Mouse (Mus musculus) spleen, adult 2 months (tissue): Measurements from ENCODE around the gene Mgrn1. TPM values are rescaled to one million over a fixed set of nuclear protein-coding genes. Genes with fewer than 3 reads are reported as not detected.
A peak's percentile ranks its signal among the peaks of the same experiment; 100 is the strongest.

Experiments
- DNase-seq, 2 experiments: peaks; one replicate each; pipeline versions ENCODE4 v3.0.0 to v3.0.0-alpha.2; 2012 to 2021; ENCODE audit warnings: low spot score in 2 of 2, low read depth in 1 of 2
- H3K27ac ChIP-seq: fragments of 200-500 bp; 2 replicates; pipeline ENCODE4 v1.5.1; 2012; ENCODE audit warnings: low read length, inconsistent platforms; ENCODE audit not compliant: insufficient read depth
- H3K27me3 ChIP-seq: fragments of 200-500 bp; 2 replicates; pipeline ENCODE4 v1.6.1; 2012; ENCODE audit warnings: mild to moderate bottlenecking, moderate library complexity, low read length, inconsistent platforms; ENCODE audit not compliant: control insufficient read depth, insufficient read depth
- H3K36me3 ChIP-seq: fragments of 200-500 bp; 2 replicates; pipeline ENCODE4 v1.6.1; 2012; ENCODE audit warnings: mild to moderate bottlenecking, low read length, inconsistent platforms; ENCODE audit not compliant: control insufficient read depth, insufficient read depth
- H3K4me1 ChIP-seq: fragments of 200-500 bp; 2 replicates; pipeline ENCODE4 v1.6.1; 2011; ENCODE audit warnings: inconsistent platforms; ENCODE audit not compliant: control insufficient read depth, insufficient read depth, insufficient read length
- H3K4me3 ChIP-seq: fragments of 200-500 bp; 2 replicates; pipeline ENCODE4 v1.5.1; 2011; ENCODE audit warnings: mild to moderate bottlenecking, inconsistent platforms; ENCODE audit not compliant: insufficient read depth, insufficient read length; ENCODE audit errors: extremely low read depth
- CTCF ChIP-seq: fragments of 200-500 bp; IDR thresholded peaks from 2 replicates; pipeline ENCODE4 v1.5.1; 2011; ENCODE audit warnings: mild to moderate bottlenecking, inconsistent platforms; ENCODE audit not compliant: insufficient read depth, insufficient read length, insufficient replicate concordance; ENCODE audit errors: extremely low read depth
- POLR2A ChIP-seq: fragments of 200-500 bp; IDR thresholded peaks from 2 replicates; pipeline ENCODE4 v1.6.1; 2011; ENCODE audit warnings: low read depth, low read length, inconsistent platforms
- WGBS: fragments of 180-500 bp; shearing (Covaris S2); methylation state at CpG from one replicate; pipeline ENCODE4 v1.1.7; 2018; 5-methylcytosine and 5-hydroxymethylcytosine counted together
- polyA plus RNA-seq: library from polyadenylated mRNA; depleted of rRNA; stranded (reverse); fragments of >200 nt; gene quantifications from 2 replicates; pipeline ENCODE4 v1.2.3, GENCODE M21; 2012

The Mgrn1 gene
- polyA plus RNA-seq, 1 experiment = 103 TPM

GRCm38 (mm10) chr16:4907386-4907785, 21.3 kb downstream of the Mgrn1 start:
- DNase-seq = no peak
- H3K4me1 ChIP-seq = peaks cover 9% of the 10 kb centered on the region
- 67% methylated on average over 2 of the region's 2 CpGs for WGBS
- no peaks in the 10 kb centered on the region for H3K27me3 ChIP-seq
- no peak overlapping the region for H3K4me3 ChIP-seq
- TF ChIP-seq POLR2A (no peak), CTCF (no peak)
- peak overlapping the region; percentile 52 for H3K27ac ChIP-seq
- H3K36me3 ChIP-seq = peaks cover 12% of the 10 kb centered on the region

- WGBS = 10% methylated on average over 4 of the region's 5 CpGs
- no peak overlapping the region for H3K4me3 ChIP-seq
- peaks cover 15% of the 10 kb centered on the region for H3K4me1 ChIP-seq
- TF ChIP-seq POLR2A = no peak
- TF ChIP-seq CTCF = no peak
- H3K27ac ChIP-seq = no peak overlapping the region; the same call in 1 of the 2 replicates
- H3K36me3 ChIP-seq = peaks cover 12% of the 10 kb centered on the region
- DNase-seq = peak; percentile 63 to 70
- no peaks in the 10 kb centered on the region for H3K27me3 ChIP-seq
Measured at GRCm38 (mm10) chr16:4907972-4908371, 21.9 kb downstream of the Mgrn1 start.

- no peak overlapping the region for H3K27ac ChIP-seq
- H3K4me3 ChIP-seq = no peak overlapping the region
- TF ChIP-seq POLR2A (no peak), CTCF (no peak)
- H3K4me1 ChIP-seq = peaks cover 22% of the 10 kb centered on the region
- no peaks in the 10 kb centered on the region for H3K27me3 ChIP-seq
- DNase-seq = no peak
- peaks cover 12% of the 10 kb centered on the region for H3K36me3 ChIP-seq
- 100% methylated on average over 2 of the region's 2 CpGs for WGBS
Measured at GRCm38 (mm10) chr16:4909745-4910144, 23.7 kb downstream of the Mgrn1 start.

- Histone ChIP-seq H3K4me3 (no peak overlapping the region), H3K27ac (no peak overlapping the region), H3K36me3 (peaks cover 12% of the 10 kb centered on the region), H3K4me1 (peaks cover 22% of the 10 kb centered on the region), H3K27me3 (no peaks in the 10 kb centered on the region)
- 94% methylated on average over 8 of the region's 8 CpGs for WGBS
- no peak for DNase-seq
- TF ChIP-seq CTCF (no peak), POLR2A (no peak)
Measured at GRCm38 (mm10) chr16:4910758-4911157, 24.7 kb downstream of the Mgrn1 start.

GRCm38 (mm10) chr16:4912074-4912648, 26.1 kb downstream of the Mgrn1 start:
- H3K4me1 ChIP-seq = peaks cover 22% of the 10 kb centered on the region
- TF ChIP-seq POLR2A = no peak
- no peak for TF ChIP-seq CTCF
- H3K27ac ChIP-seq = peak overlapping the region; percentile 87
- DNase-seq = no peak
- H3K4me3 ChIP-seq = no peak overlapping the region
- WGBS = 84% methylated on average over 10 of the region's 10 CpGs
- H3K36me3 ChIP-seq = peaks cover 14% of the 10 kb centered on the region
- no peaks in the 10 kb centered on the region for H3K27me3 ChIP-seq

GRCm38 (mm10) chr16:4912907-4913782, 27.1 kb downstream of the Mgrn1 start:
- DNase-seq = peak; percentile 28 to 41
- peaks cover 16% of the 10 kb centered on the region for H3K36me3 ChIP-seq
- H3K27ac ChIP-seq = peak overlapping the region; percentile 87
- no peaks in the 10 kb centered on the region for H3K27me3 ChIP-seq
- no peak for TF ChIP-seq CTCF
- TF ChIP-seq POLR2A = no peak
- 34% methylated on average over 11 of the region's 11 CpGs for WGBS
- no peak overlapping the region for H3K4me3 ChIP-seq
- H3K4me1 ChIP-seq = peaks cover 16% of the 10 kb centered on the region
